Mouse (Mus musculus) frontal cortex, postnatal 10 days (tissue): ENCODE measurements at regions not wholly inside any gene's neighbourhood (a gene's known extent, or its start where the extent isn't known, plus 50 kb on each side); places are given as distances from the start of the nearest gene placed in this dataset.
A peak's percentile ranks its signal among the peaks of the same experiment; 100 is the strongest.

ENCODE experiments used
- DNase-seq, 2 experiments: peaks; one replicate each; pipeline ENCODE4 v3.0.0; 2022; ENCODE audit warnings: low spot score in 2 of 2, mixed read lengths in 1 of 2

DNA sequence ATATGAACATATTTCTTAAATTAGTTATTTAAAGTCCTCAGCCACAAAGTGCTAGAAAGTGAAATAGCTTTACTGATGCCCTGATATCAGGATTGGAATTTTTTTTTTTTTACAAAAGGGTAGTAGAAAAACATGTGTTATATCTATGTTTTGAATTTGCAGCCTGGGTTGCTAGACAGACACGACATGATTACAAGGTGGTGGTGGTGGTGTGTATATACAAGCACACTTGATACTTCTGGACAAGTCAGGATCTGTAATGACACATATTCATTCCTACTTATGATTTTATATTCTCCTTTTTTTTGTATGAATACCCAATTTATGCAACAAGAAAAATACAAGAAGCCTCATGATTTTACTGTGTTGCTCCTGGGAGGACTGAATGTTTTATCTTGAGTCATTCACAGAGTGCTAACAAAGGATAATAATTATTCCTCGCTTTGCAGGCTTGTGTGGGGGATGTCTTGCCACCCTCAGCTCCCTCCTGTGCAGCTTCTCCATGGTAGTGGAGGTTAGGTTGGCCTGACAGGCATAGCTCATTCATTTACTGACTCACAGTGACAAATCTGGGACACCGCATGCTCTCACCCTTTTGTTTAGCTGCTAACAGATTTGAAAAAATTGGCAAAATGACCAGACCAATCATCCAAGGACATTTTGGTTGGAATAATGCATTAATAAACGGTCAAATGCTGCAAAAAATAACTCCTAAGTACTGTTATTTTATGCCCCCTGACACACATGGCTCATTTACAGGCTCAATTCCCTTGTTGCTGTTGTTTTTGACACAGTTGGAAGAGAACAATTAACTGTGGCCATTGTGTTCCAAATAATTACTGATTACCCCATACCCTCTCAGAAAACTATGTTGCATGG, 303.3 kb upstream of the Sel1l start:
- no peak for DNase-seq

- no peak for DNase-seq
Observed at GRCm38 (mm10) chr12:92137539-92137938, 288.6 kb upstream of the Sel1l start.

- DNase-seq = no peak
Observed at GRCm38 (mm10) chr12:92127648-92128047, 278.7 kb upstream of the Sel1l start.

DNA sequence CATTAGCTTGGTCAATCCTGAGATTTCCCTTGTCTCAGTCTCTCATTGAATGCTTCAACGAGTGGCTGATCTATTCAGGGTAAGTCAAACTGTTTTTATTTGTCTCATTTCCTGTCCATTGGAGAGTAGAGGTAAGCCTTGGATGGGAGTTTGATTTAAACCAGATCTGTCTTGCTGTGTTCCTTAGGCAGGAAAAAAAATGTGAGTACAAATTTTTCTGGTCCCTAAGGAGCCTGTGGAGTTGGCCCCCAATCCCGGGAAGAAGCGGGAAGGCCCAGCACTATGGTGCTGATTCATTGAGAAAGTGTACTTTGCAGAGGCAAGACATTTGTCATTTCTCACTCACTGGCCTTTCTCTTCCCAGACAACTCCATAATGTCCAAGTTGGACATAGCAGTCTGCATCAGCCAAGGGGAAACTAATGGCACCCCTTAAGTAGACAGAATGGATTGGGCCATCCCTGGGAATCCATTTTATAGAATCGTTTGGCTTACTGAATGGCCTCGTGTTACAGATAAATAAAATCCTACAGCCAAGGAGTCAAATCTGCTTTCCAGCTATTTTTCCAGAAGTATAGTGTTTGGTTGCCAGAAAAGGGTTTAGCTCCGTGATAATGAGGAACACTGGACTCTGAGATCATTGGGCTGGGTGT, 271.3 kb upstream of the Sel1l start:
- no peak for DNase-seq

DNA sequence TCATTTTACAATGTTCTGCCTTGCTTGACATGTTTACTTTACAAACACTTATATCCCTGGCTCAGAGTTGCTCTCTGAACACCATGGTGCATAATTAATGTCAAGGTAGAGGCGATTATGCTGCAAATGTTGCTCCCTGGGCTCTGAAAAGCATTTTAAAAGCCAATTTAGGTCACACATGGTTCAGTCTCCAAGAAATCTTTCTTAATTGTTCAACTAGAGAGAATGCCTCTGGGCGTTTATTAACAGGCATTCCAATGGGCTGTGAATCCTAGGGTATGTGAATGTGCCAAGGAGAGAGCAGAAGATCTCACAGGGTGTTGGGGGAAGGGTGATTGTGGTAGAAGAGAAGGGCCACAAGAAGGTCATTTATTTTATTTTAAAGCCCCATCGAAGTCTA, 260.7 kb upstream of the Sel1l start:
- DNase-seq = no peak

GRCm38 (mm10) chr12:92100080-92100479, 251.1 kb upstream of the Sel1l start:
- no peak for DNase-seq

DNA sequence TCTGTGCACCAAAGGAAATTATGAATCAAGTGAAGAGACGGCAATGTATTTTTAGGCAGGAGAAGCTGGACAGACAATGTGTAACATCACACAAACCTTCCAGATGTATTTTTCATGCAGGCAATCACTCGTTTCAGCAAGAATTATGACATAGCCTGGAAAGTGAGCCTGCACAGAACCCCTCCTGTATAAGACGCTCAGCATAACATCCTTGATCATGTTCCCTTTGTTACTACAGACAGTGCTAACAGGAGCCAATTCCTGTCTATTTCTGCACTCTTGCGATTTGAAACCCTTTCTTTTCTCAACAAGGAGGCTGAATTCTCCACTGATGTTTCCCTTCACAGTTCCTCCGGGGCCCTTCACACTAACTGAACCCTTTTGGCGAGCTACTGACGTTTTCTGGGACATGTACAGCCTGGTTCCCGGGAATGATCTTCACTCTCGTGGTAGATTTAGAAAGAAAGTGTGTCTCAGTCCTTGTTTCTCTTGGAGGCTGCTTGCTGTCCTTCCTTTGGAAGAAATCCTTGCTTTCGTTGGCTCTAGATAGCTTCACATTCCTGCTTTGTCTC, 243.9 kb upstream of the Sel1l start:
- no peak for DNase-seq

DNA sequence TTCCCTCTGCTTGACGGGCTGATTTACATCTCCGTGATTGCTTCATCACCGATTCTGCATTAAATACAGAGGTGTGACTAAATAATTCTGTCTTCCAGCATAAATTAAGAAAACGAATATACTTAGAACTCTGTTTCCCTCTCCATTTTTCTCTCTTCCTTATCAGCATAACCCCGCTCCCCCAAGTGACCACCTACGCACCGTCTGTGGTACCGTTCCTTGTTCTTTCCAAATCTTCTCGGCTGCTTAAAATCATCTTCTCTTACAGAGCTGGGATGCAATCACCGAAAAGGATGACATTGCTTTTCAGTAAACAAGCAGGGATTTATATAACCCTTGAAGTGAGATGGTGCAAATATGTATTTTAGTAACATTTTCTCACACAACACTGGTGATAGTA, 224.3 kb upstream of the Sel1l start:
- peak; percentile 53 to 57 for DNase-seq

GRCm38 (mm10) chr12:92062731-92063130, 213.8 kb upstream of the Sel1l start:
- DNase-seq = no peak

- DNase-seq = no peak
Observed at GRCm38 (mm10) chr12:92040481-92040880, 191.5 kb upstream of the Sel1l start.

DNA sequence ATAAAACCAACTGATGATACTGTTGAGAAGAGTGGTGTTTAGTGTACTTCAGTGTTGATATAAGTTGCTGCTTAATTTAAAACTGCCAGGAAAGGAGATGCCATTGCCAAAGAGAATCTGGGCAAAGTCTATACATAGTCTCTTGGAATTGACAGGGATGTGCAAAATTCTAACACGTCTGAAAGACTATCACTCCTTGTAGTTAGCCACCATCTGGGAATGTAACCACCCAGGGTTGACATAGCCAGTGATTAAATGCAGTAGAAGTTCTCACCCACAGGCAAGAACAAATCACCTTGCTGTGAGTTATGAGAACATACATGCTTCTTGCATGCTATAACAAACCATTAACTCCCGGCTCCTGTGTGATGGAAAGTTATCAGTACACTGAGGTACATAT, 180.2 kb upstream of the Sel1l start:
- DNase-seq = no peak

DNA sequence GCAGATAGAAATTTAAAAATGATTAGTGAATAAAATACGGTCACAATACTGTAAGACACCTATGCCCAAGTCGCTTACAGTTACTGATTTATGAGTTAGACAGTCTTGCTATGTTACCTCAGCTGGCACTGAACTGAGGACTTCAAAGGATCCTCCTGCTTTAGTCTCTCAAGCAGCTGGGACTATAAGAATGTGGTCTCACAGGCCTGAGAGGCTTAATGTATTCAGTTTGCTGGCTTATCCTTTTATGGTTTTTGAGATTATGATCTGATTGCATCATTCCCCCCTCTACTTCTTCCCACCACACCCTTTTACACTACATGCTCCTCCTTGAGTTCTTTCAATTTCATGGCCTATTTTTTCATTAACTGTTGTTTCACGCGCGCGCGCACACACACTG, 179.4 kb upstream of the Sel1l start:
- no peak for DNase-seq

DNA sequence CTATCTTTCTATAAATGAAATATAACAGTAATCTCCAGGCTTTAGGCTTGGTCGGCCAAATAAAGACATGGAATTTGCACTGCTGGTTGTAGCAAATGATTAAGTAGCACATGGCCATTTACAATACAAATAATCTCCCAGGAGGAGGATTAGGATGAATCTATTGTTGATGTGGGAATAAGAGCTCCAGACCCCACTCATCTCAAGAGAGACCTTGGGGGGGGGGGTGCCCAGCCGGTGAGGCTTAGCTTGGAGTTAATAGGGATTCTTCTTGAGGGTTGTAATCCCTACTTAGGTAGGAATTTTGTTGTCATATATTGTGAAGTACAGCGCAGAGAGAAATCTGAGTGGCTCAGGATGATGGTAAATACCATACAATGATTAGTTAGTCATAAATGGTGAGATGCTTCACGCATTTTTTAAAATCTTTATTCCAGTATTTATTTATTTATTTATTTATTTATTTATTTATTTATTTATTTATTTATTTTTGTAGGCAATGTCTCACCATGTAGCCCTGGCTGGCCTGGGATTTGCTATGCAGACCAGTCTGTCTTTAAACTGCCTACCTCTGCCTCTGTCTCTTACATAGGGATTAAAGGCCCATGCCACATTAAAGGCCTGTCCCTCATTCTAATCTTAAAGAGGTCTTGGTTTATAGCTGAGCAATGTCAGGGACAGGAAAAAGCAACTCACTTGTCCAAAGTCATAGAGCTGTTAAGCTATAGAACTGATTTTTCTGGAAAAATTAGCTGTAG, 175.7 kb upstream of the Sel1l start:
- DNase-seq = no peak

DNA sequence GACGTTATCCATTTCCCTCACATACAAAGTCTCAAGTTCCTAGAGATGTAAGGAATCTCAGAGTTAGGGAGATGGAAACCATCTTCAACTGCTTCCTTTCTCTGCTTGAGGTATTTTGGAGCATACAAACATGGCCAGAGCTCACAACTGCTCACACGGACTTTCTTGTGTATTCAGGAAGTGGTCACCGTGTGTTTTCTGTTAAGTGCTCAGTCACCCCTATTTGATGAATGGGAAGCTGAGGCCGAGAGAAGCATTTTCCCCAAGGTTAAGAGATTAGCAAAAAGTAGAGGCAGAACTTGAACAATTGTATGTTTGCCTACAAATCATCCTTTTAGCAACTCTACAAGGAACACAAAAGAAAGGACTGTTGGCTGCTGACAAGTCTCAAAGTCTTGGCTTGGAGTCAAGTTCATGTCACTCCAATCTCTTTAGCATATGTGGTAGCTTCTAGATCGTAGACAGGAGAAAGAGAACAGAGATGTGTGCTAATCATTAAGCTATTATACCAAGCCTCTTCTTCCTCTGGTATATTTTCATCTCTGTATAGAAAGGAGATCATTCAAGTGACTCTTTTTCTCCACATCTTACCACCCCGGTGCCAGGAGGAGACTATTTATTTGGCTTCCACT, 170.8 kb upstream of the Sel1l start:
- DNase-seq = no peak

DNA sequence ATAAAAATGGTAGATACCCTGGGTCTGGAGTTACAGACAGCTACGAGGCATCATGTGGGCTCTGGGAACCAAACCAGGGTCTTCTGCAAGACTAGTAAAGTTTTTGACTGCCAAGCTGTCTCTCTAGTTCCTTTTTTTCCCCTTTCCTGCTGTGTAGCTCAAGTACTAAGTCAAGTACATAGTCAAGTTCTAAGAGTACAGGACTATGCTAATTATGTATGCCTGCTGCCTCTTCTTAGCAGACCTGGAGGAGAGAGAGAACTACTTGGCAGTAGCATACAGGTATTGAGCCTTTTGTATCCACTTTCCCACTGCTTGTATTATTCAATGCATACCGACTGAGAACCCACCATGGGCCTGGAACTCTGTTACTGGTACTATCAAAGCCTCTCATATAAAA, 166.4 kb upstream of the Sel1l start:
- no peak for DNase-seq

DNA sequence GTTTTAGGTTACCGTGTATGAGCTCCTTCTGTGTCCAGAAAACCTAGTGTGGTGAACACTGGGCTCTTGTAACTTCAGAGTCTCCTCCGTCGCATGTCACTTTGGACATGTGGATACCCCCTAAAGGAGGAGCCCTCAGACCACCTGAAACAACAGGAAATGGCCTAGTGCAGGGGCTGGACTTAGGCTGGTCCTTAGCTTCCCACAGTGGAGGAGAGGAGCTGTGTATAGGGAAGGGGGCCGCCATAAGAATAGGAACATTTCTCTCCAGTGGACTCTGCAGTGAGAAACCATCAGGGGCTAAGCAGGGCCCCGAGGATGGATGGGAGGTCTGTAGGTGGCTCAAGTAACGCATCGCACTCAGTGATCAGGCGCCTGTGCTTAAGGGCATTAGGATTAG, 165.0 kb upstream of the Sel1l start:
- no peak for DNase-seq

DNA sequence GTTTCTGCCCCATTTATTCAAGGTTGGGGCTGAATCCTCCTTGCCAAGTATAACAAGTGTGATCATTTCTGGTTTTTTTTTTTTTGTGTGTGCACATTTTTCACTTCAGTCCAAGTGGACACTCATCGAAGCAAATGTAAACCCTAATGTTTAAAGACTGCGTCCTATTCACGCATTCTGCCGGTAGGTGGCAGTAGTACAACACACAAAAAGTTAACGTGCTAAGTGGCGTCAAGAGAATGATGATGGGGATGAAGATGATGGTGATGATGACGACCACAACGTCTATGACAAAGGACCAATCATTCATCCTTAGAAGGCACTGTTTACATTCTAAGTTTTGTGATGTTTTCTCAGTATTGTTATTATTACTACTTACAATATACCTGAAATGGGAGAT, 164.3 kb upstream of the Sel1l start:
- DNase-seq = peak; percentile 11 to 34

GRCm38 (mm10) chr12:92004391-92005094, 155.6 kb upstream of the Sel1l start:
- no peak for DNase-seq

DNA sequence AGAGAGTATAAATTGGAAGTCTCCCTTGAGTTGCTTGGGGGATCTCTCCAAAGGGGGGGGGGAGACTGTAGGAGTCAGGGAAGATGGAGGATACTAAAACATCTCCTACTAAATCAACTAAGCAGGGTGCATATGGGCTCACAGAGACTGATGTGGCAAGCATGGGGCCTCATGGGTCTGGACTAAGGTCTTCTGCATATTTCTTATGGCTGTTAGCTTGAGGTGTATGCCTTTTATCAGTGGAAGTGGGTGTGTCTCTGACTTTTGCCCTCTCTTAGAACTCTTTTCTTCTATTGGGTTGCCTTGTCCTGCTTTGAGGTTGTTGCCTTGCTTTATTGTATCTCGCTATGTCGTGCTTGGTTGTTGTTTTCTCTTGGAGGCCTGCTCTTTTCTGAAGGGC, 150.1 kb upstream of the Sel1l start:
- no peak for DNase-seq

GRCm38 (mm10) chr12:91997404-91997803, 148.4 kb upstream of the Sel1l start:
- DNase-seq = no peak

DNA sequence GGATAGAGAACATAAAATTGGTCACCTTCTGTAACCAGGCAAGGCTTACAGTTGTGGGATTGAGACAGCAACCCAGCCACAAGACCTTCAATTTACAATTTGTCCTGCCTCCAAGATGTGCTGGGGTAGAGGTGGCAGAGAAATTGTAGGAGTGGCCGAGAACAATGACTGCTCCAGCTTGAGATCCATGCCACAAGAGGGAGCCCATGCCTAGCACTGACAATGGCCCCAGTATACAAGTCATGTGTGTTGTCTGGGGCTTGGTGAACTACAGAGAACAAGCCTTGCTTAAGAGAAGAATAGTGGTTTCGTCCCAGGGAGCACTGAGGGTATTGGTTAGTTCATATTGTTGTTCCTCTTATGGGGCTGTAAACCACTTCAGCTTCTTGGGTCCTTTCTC, 146.6 kb upstream of the Sel1l start:
- DNase-seq = no peak
